Mouse (Mus musculus) cerebellum, adult 9-10 months (tissue): ENCODE data around the gene Gm9376.

Source experiments
- DNase-seq: peaks from one replicate; pipeline ENCODE4 v3.0.0; 2022

Gm9376 gene

GRCm38 (mm10) chr14:118282917-118283316, 16.2 kb downstream of the Gm9376 start:
- DNase-seq, result no peak

GRCm38 (mm10) chr14:118286096-118286495, 19.3 kb downstream of the Gm9376 start:
- no peak for DNase-seq

- DNase-seq, result no peak
Measured at GRCm38 (mm10) chr14:118289133-118289532, 22.4 kb downstream of the Gm9376 start.

GRCm38 (mm10) chr14:118290009-118290408, 23.2 kb downstream of the Gm9376 start:
- DNase-seq, result no peak

DNA sequence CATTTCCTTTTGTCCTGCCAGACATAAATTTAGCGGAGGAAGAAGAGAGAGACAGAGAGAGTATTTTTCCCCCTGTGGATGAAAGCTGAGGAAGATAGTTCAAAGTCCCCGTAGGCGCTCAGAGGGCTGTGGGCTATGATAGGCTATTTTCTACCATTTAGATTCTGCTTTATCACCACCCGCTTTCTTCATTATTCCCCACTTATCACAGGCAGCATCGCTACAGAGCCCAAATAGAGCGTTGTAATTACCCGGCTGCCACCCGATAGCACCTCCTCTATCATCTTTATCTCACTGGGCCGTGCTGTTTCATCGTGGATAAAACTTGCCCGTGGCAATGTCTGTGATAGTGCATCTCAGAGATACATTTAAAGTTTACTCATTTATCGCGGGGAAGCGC, 35.8 kb downstream of the Gm9376 start:
- DNase-seq, result no peak

GRCm38 (mm10) chr14:118304560-118304959, 37.8 kb downstream of the Gm9376 start:
- no peak for DNase-seq

- no peak for DNase-seq
Measured at GRCm38 (mm10) chr14:118305951-118306350, 39.2 kb downstream of the Gm9376 start.

- no peak for DNase-seq
Measured at GRCm38 (mm10) chr14:118307060-118307459, 40.3 kb downstream of the Gm9376 start.

DNA sequence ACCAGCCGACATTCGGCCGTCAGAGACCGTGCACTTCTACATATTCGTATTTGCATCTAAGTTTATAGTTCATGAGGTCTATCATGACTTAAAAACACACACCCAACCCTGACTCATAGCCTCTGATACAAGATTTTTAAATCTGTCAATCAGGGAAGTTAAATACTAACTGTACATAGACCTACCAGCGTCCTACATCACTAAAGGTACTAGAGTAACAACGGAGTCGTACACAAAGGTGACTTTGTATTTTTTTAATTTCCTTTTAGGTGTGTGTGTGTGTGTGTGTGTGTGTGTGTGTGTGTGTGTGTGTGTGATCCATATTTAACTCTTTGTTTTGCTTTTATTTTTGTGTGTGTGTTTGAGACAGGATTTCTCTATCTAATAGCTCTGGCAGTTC, 44.9 kb downstream of the Gm9376 start:
- no peak for DNase-seq

- DNase-seq, result no peak
Measured at GRCm38 (mm10) chr14:118312664-118313063, 45.9 kb downstream of the Gm9376 start.

- no peak for DNase-seq
Measured at GRCm38 (mm10) chr14:118313931-118314330, 47.2 kb downstream of the Gm9376 start.

DNA sequence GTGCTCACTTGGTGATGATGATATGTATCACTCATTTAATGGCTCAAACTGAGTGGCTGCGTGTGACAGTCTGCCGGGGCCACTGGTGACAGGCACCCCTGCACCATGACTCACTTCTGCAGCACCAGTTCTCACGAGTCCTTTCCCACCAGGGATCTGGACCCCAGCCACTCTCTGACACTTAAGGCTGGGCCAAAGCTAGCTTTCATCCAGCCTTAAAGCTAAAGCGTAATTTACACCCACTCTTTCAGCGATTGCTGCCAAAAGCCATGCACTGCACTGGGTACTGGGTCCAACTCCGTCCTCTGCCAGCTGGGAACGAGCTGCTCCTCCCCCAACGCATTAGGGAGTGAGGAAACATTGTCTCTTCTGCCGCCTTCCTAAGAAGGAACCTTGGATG, 50.5 kb downstream of the Gm9376 start:
- no peak for DNase-seq
